In the genomic region with DNA sequence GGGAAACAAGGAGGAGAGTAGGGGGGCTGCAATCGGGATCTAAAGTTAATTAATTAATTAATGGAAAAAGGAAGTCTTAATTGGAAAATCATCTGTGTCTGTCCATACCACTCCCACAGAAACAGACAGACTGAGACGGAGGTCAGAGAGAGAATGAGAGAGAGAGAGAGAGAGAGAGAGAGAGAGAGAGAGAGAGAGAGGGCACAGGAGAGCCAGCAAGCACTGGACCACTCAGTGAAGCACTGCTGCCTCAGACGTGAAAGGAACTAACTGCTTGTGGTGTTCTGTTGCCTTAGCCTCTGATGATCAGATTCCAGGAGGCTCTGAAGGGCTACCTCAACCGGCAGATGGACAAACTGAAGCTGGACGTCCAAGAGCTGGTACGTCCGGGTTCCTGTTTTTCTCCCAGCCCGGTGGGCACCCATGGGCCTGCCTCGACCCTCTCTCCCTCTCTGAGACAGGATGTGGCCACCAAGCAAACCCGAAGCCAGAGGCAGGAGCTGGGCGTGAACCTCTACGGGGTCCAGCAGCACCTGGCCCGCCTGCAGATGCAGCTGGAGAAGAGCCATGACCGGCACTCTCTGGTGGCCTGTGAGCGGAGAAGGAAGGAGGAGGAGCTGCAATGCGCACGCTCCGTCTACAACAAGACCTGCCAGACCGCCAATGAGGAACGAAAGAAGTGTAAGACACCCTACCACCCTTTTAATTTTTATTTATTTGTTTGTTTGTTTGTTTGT, we compare ENCODE assay signal across 8 mouse cellular contexts. TPM values are rescaled to one million over a fixed set of nuclear protein-coding genes. Genes with fewer than 3 reads are reported as not detected.
DNase-seq lines count a peak whose midpoint lies in the region; ATAC-seq and TF ChIP-seq lines count a peak whose summit lies in the region.

No protein-coding gene starts in this region.

- peak; percentile 80 to 84 for TF ChIP-seq POLR2A in MEL (IDR thresholded peaks at IDR 0.05; ENCODE audit: control insufficient read depth in 1 of 2, insufficient read depth in 1 of 2, low read depth in 1 of 2, low read length in 2 of 2, poor library complexity in 1 of 2)

- peak; percentile 87 for DNase-seq in A20 (ENCODE audit: low read depth, low spot score)
- peak; percentile 92 for DNase-seq in MEL (ENCODE audit: low read depth, low spot score)
- DNase-seq in forebrain, postnatal 0 days: no peak
- no peak for DNase-seq in cerebellum, adult 9-11 months
- DNase-seq in right cerebral cortex, postnatal 14 days: no peak

- WGBS in forebrain, postnatal 0 days: 42% methylated on average over 20 of the region's 20 CpGs
- WGBS in intestine, embryonic 16.5 days: 25% methylated on average over 20 of the region's 20 CpGs
- 11% methylated on average over 18 of the region's 20 CpGs for WGBS in macrophage (ENCODE audit: missing documents)
- 24% methylated on average over 20 of the region's 20 CpGs for WGBS in stomach, embryonic 15.5 days

- H3K9ac ChIP-seq in MEL (ENCODE audit: control insufficient read depth, low read depth, low read length, poor library complexity, severe bottlenecking): peak overlapping the region; percentile 79
- 0 out of 2 replicates have a peak overlapping the region, but pooled peaks have one; percentile 22 for H3K9ac ChIP-seq in forebrain, postnatal 0 days
- peak overlapping the region; percentile 62 for H3K9ac ChIP-seq in intestine, embryonic 16.5 days (ENCODE audit: low read depth, low read length)
- peak overlapping the region; percentile 29; the same call in 1 of the 2 replicates for H3K9ac ChIP-seq in stomach, embryonic 15.5 days

- H3K9me3 ChIP-seq in MEL (replicated peaks; ENCODE audit: insufficient read depth, low read length): no peaks in the 10 kb centered on the region
- no peaks in the 10 kb centered on the region for H3K9me3 ChIP-seq in forebrain, postnatal 0 days (ENCODE audit: low read length)
- H3K9me3 ChIP-seq in intestine, embryonic 16.5 days (ENCODE audit: control insufficient read depth, low read length): no peaks in the 10 kb centered on the region
- no peaks in the 10 kb centered on the region for H3K9me3 ChIP-seq in stomach, embryonic 15.5 days

- 0 out of 2 replicates have a peak, but pooled peaks have one; percentile 32 for ATAC-seq in forebrain, postnatal 0 days
- ATAC-seq in intestine, embryonic 16.5 days: peak; percentile 87
- peak; percentile 37; the same call in 1 of the 2 replicates for ATAC-seq in stomach, embryonic 15.5 days (ENCODE audit: insufficient read depth, low FRiP score, low read depth)

- no peaks in the 10 kb centered on the region; the same call in 1 of the 2 replicates for H3K79me2 ChIP-seq in MEL (ENCODE audit: control insufficient read depth, insufficient read depth, low read length, poor library complexity)
- no peaks in the 10 kb centered on the region for H3K79me2 ChIP-seq in macrophage (ENCODE audit: inconsistent target)

- TF ChIP-seq RAD21 in MEL (IDR thresholded peaks at IDR 0.05; ENCODE audit: low read depth, low read length): no peak

- no peak for TF ChIP-seq EP300 in MEL (IDR thresholded peaks at IDR 0.05; ENCODE audit: low read depth in 1 of 2, low read length in 2 of 2)

- H3K27ac ChIP-seq in MEL (ENCODE audit: control insufficient read depth, low read depth, low read length): peak overlapping the region; percentile 59
- H3K27ac ChIP-seq in forebrain, postnatal 0 days (ENCODE audit: low read depth, low read length): no peak overlapping the region
- peak overlapping the region; percentile 41; the same call in 1 of the 2 replicates for H3K27ac ChIP-seq in intestine, embryonic 16.5 days (ENCODE audit: low read length)
- peak overlapping the region; percentile 52 for H3K27ac ChIP-seq in macrophage
- H3K27ac ChIP-seq in stomach, embryonic 15.5 days: no peak overlapping the region

- no peak for TF ChIP-seq CTCF in MEL (IDR thresholded peaks at IDR 0.05 in 2 of 3, conservative IDR thresholded peaks at IDR 0.05 in 1 of 3; ENCODE audit: control insufficient read depth in 1 of 3, insufficient read depth in 1 of 3, low read depth in 2 of 3, low read length in 3 of 3, poor library complexity in 1 of 3, severe bottlenecking in 1 of 3)
- no peak for TF ChIP-seq CTCF in forebrain, postnatal 0 days (IDR thresholded peaks at IDR 0.05; ENCODE audit: low read depth)

- peaks cover 0 to 2% of the 10 kb centered on the region in 2 experiments; a peak in 1 of 4 replicates for H3K27me3 ChIP-seq in MEL (ENCODE audit: control insufficient read depth in 1 of 2, insufficient read depth in 2 of 2, low read length in 2 of 2)
- no peaks in the 10 kb centered on the region for H3K27me3 ChIP-seq in forebrain, postnatal 0 days (ENCODE audit: insufficient read depth, low read length)
- no peaks in the 10 kb centered on the region for H3K27me3 ChIP-seq in intestine, embryonic 16.5 days (replicated peaks; ENCODE audit: control insufficient read depth, insufficient read depth, low read length)
- no peaks in the 10 kb centered on the region for H3K27me3 ChIP-seq in stomach, embryonic 15.5 days (replicated peaks)

- H3K4me1 ChIP-seq in MEL (ENCODE audit: control insufficient read depth in 1 of 2, insufficient read depth in 2 of 2, low read length in 2 of 2): peaks cover 3 to 16% of the 10 kb centered on the region in 2 experiments; a peak in 3 of 4 replicates
- H3K4me1 ChIP-seq in forebrain, postnatal 0 days (ENCODE audit: insufficient read depth): no peaks in the 10 kb centered on the region; the same call in 1 of the 2 replicates
- H3K4me1 ChIP-seq in intestine, embryonic 16.5 days (ENCODE audit: control insufficient read depth, insufficient read depth, low read length): peaks cover 14% of the 10 kb centered on the region
- H3K4me1 ChIP-seq in stomach, embryonic 15.5 days: peaks cover 5% of the 10 kb centered on the region

- peaks cover 0 to 8% of the 10 kb centered on the region in 2 experiments; a peak in 2 of 4 replicates for H3K36me3 ChIP-seq in MEL (ENCODE audit: control insufficient read depth in 1 of 2, insufficient read depth in 2 of 2, low read length in 2 of 2)
- peaks cover 7% of the 10 kb centered on the region for H3K36me3 ChIP-seq in forebrain, postnatal 0 days (ENCODE audit: insufficient read depth)
- H3K36me3 ChIP-seq in intestine, embryonic 16.5 days (ENCODE audit: control insufficient read depth, insufficient read depth, low read length): no peaks in the 10 kb centered on the region
- no peaks in the 10 kb centered on the region for H3K36me3 ChIP-seq in macrophage (ENCODE audit: inconsistent target)
- H3K36me3 ChIP-seq in stomach, embryonic 15.5 days: no peaks in the 10 kb centered on the region

- H3K4me2 ChIP-seq in forebrain, postnatal 0 days (ENCODE audit: low read depth): peak overlapping the region; percentile 42
- peak overlapping the region; percentile 77 for H3K4me2 ChIP-seq in intestine, embryonic 16.5 days (ENCODE audit: low read depth, low read length)
- H3K4me2 ChIP-seq in stomach, embryonic 15.5 days: peak overlapping the region; percentile 72

- H3K4me3 ChIP-seq in MEL (ENCODE audit: control insufficient read depth in 1 of 2, insufficient read depth in 1 of 2, low read depth in 2 of 2, low read length in 2 of 2): peak overlapping the region; percentile 73 to 91
- peak overlapping the region; percentile 14 for H3K4me3 ChIP-seq in forebrain, postnatal 0 days (ENCODE audit: low read depth, low read length)
- H3K4me3 ChIP-seq in intestine, embryonic 16.5 days (ENCODE audit: low read length): peak overlapping the region; percentile 42
- peak overlapping the region; percentile 44 for H3K4me3 ChIP-seq in macrophage (ENCODE audit: inconsistent target)
- H3K4me3 ChIP-seq in stomach, embryonic 15.5 days (replicated peaks): peak overlapping the region; percentile 36

RNA-seq across cellular contexts. Expression of a gene that starts 9.4 kb away (rescaled TPM):
- total RNA-seq in MEL (2012; rRNA removed): 0.46 and 0.92 TPM in 2 replicates
- polyA plus RNA-seq in MEL (2012; ENCODE audit: insufficient read depth in 1 of 2, insufficient read length in 2 of 2, low read depth in 1 of 2, low replicate concordance in 2 of 2, missing spikeins in 1 of 2): 1 to 10 TPM in 1 of 2 experiments, not detected in 1; 1.9 TPM
- total RNA-seq in forebrain, postnatal 0 days (2014; rRNA removed): 10.5 and 14.6 TPM in 2 replicates
- polyA plus RNA-seq in forebrain, postnatal 0 days (2015; fragmentation: Nextera tagmentation; extraction: Ambion mirVana): 7.2 and 11.8 TPM in 2 replicates
- polyA plus RNA-seq in intestine, embryonic 16.5 days (2015; fragmentation: Nextera tagmentation; extraction: Ambion mirVana): 1.4 and 2.8 TPM in 2 replicates
- 1 to 10 TPM in 20 of 26 experiments, under 1 TPM in 5, not detected in 1; 0.25 to 8.4 (median 2.0) TPM for total RNA-seq in macrophage (2018; cell fraction: chromatin; rRNA removed)
- total RNA-seq in macrophage (2018; cell fraction: cytosol; rRNA removed): 1 to 10 TPM in 3 of 26 experiments, under 1 TPM in 23; 0.33 to 1.3 (median 0.78) TPM
- 1 to 10 TPM in 13 of 26 experiments, under 1 TPM in 10, not detected in 3; 0.30 to 2.8 (median 1.2) TPM for total RNA-seq in macrophage (2018; cell fraction: nucleus; rRNA removed)
- polyA plus RNA-seq in macrophage (2018): 0.67 to 1.2 TPM (median 0.70 TPM) in 3 replicates
- 2.1 and 2.6 TPM in 2 replicates for polyA plus RNA-seq in stomach, embryonic 15.5 days (2015; fragmentation: Nextera tagmentation; extraction: Ambion mirVana)

RNA-seq across cellular contexts. Expression of a gene that starts 9.4 kb away (rescaled TPM):
- 12.0 and 13.6 TPM in 2 replicates for total RNA-seq in MEL (2012; rRNA removed)
- 10 to 100 TPM in 1 of 2 experiments, not detected in 1; 19.2 TPM for polyA plus RNA-seq in MEL (2012; ENCODE audit: insufficient read depth in 1 of 2, insufficient read length in 2 of 2, low read depth in 1 of 2, low replicate concordance in 2 of 2, missing spikeins in 1 of 2)
- total RNA-seq in forebrain, postnatal 0 days (2014; rRNA removed): 133 and 153 TPM in 2 replicates
- polyA plus RNA-seq in forebrain, postnatal 0 days (2015; fragmentation: Nextera tagmentation; extraction: Ambion mirVana): 41.2 and 60.4 TPM in 2 replicates
- polyA plus RNA-seq in intestine, embryonic 16.5 days (2015; fragmentation: Nextera tagmentation; extraction: Ambion mirVana): 11.0 and 12.7 TPM in 2 replicates
- 10 to 100 TPM in 8 of 26 experiments, 1 to 10 TPM in 18; 1.0 to 19.4 (median 8.6) TPM for total RNA-seq in macrophage (2018; cell fraction: chromatin; rRNA removed)
- 10 to 100 TPM in 1 of 26 experiments, 1 to 10 TPM in 25; 1.7 to 10.2 (median 3.2) TPM for total RNA-seq in macrophage (2018; cell fraction: cytosol; rRNA removed)
- 10 to 100 TPM in 9 of 26 experiments, 1 to 10 TPM in 17; 1.7 to 16.9 (median 5.6) TPM for total RNA-seq in macrophage (2018; cell fraction: nucleus; rRNA removed)
- polyA plus RNA-seq in macrophage (2018): 3.2 to 6.5 TPM (median 4.1 TPM) in 3 replicates
- 18.7 and 19.3 TPM in 2 replicates for polyA plus RNA-seq in stomach, embryonic 15.5 days (2015; fragmentation: Nextera tagmentation; extraction: Ambion mirVana)

RNA-seq across cellular contexts. Expression of a gene that starts 30.0 kb away (rescaled TPM):
- total RNA-seq in MEL (2012; rRNA removed): 51.4 and 54.1 TPM in 2 replicates
- 10 to 100 TPM in 1 of 2 experiments, not detected in 1; 85.6 TPM for polyA plus RNA-seq in MEL (2012; ENCODE audit: insufficient read depth in 1 of 2, insufficient read length in 2 of 2, low read depth in 1 of 2, low replicate concordance in 2 of 2, missing spikeins in 1 of 2)
- total RNA-seq in forebrain, postnatal 0 days (2014; rRNA removed): 97.3 and 135 TPM in 2 replicates
- polyA plus RNA-seq in forebrain, postnatal 0 days (2015; fragmentation: Nextera tagmentation; extraction: Ambion mirVana): 79.8 and 109 TPM in 2 replicates
- 90.5 and 99.0 TPM in 2 replicates for polyA plus RNA-seq in intestine, embryonic 16.5 days (2015; fragmentation: Nextera tagmentation; extraction: Ambion mirVana)
- 100 to 1,000 TPM in 2 of 26 experiments, 10 to 100 TPM in 24; 22.4 to 108 (median 52.3) TPM for total RNA-seq in macrophage (2018; cell fraction: chromatin; rRNA removed)
- 100 to 1,000 TPM in 12 of 26 experiments, 10 to 100 TPM in 14; 62.7 to 145 (median 98.3) TPM for total RNA-seq in macrophage (2018; cell fraction: cytosol; rRNA removed)
- 100 to 1,000 TPM in 23 of 26 experiments, 10 to 100 TPM in 3; 49.1 to 209 (median 135) TPM for total RNA-seq in macrophage (2018; cell fraction: nucleus; rRNA removed)
- polyA plus RNA-seq in macrophage (2018): 61.8 to 138 TPM (median 92.6 TPM) in 3 replicates
- 62.6 and 64.3 TPM in 2 replicates for polyA plus RNA-seq in stomach, embryonic 15.5 days (2015; fragmentation: Nextera tagmentation; extraction: Ambion mirVana)

Comparison
In these comparisons a context has a peak if more than half of its experiments do, and no peak if none do; other contexts are left out.
1. DNase-seq: peak in A20 (single experiment) and MEL (single experiment); none in forebrain, postnatal 0 days (single experiment), cerebellum, adult 9-11 months (single experiment) and right cerebral cortex, postnatal 14 days (single experiment).
2. H3K27ac ChIP-seq: peak in MEL (single experiment), intestine, embryonic 16.5 days (single experiment) and macrophage (single experiment); none in forebrain, postnatal 0 days (single experiment) and stomach, embryonic 15.5 days (single experiment).
3. H3K4me3 ChIP-seq: peak in every context shown above with its lines; median percentile 82 in MEL; 44 in macrophage; 42 in intestine, embryonic 16.5 days; 36 in stomach, embryonic 15.5 days; 14 in forebrain, postnatal 0 days.
4. H3K9ac ChIP-seq: peak in every context shown above with its lines; median percentile 79 in MEL; 62 in intestine, embryonic 16.5 days; 29 in stomach, embryonic 15.5 days; 22 in forebrain, postnatal 0 days.
5. ATAC-seq: peak in every context shown above with its lines; median percentile 87 in intestine, embryonic 16.5 days; 37 in stomach, embryonic 15.5 days; 32 in forebrain, postnatal 0 days.
6. Peak in every context shown above with its lines, with median percentiles within 50 percentile points of each other: H3K4me2 ChIP-seq.